Mouse (Mus musculus) forebrain, postnatal 0 days (tissue): ENCODE data around the gene Asb18. TPM values are rescaled to one million over a fixed set of nuclear protein-coding genes. Genes with fewer than 3 reads are reported as not detected.

Experiments
- ATAC-seq: fragments of 200-750 bp; cut with Nextera tagmentation; 2 replicates; pipeline ENCODE4 v1.8.0; 2017; ENCODE audit warnings: mild to moderate bottlenecking, moderate library complexity
- DNase-seq: peaks from one replicate; pipeline ENCODE4 v3.0.0-alpha.2; 2015
- H3K27ac ChIP-seq: fragments of 300-500 bp; sonication (generic); 2 replicates; pipeline ENCODE4 v1.5.1; 2014; ENCODE audit warnings: low read depth, mild to moderate bottlenecking, antibody characterized with exemption, low read length, moderate library complexity, mixed read lengths
- H3K27me3 ChIP-seq: fragments of 300-500 bp; sonication (generic); 2 replicates; pipeline ENCODE4 v1.6.1; 2014; ENCODE audit warnings: mild to moderate bottlenecking, low read length, mixed read lengths; ENCODE audit not compliant: insufficient read depth
- H3K36me3 ChIP-seq: fragments of 300-500 bp; sonication (generic); 2 replicates; pipeline ENCODE4 v1.6.1; 2014; ENCODE audit warnings: mild to moderate bottlenecking, moderate library complexity; ENCODE audit not compliant: insufficient read depth
- H3K4me1 ChIP-seq: fragments of 300-500 bp; sonication (generic); 2 replicates; pipeline ENCODE4 v1.6.1; 2014; ENCODE audit warnings: antibody characterized with exemption; ENCODE audit not compliant: insufficient read depth
- H3K4me2 ChIP-seq: fragments of 300-500 bp; sonication (generic); 2 replicates; pipeline ENCODE4 v1.6.1; 2014; ENCODE audit warnings: low read depth, mild to moderate bottlenecking, moderate library complexity
- H3K4me3 ChIP-seq: fragments of 300-500 bp; sonication (generic); 2 replicates; pipeline ENCODE4 v1.5.1; 2014; ENCODE audit warnings: low read depth, low read length, mixed read lengths
- H3K9ac ChIP-seq: fragments of 300-500 bp; sonication (generic); 2 replicates; pipeline ENCODE4 v1.6.1; 2014; ENCODE audit warnings: mild to moderate bottlenecking
- H3K9me3 ChIP-seq: fragments of 300-500 bp; sonication (generic); 2 replicates; pipeline ENCODE4 v1.6.1; 2016; ENCODE audit warnings: low read length
- CTCF ChIP-seq: sonication (generic); IDR thresholded peaks from 2 replicates; pipeline ENCODE4 v1.5.1; 2016; ENCODE audit warnings: antibody characterized with exemption, control low read depth, low read depth
- WGBS: fragments of 180-500 bp; shearing (Covaris S2); extraction: QIAGEN DNeasy Blood & Tissue Kit; methylation state at CpG from one replicate; pipeline ENCODE4 v1.1.7; 2014; 5-methylcytosine and 5-hydroxymethylcytosine counted together
- polyA plus RNA-seq: library from polyadenylated mRNA; unstranded; fragments of >200 nt; fragmentation: Nextera tagmentation; extraction: Ambion mirVana; gene quantifications from 2 replicates; pipeline ENCODE4 v1.2.1, GENCODE M21; 2015
- total RNA-seq: library from RNA; depleted of rRNA; stranded (reverse); fragments of >200 nt; gene quantifications from 2 replicates; pipeline ENCODE4 v1.2.3, GENCODE M21; 2014

The Asb18 gene
- total and polyA plus RNA-seq, 2 experiments from 2014 or later = 0.33 to 1.4 TPM

GRCm38 (mm10) chr1:89929181-89929580 lies 85.3 kb downstream of the Asb18 start:
- DNase-seq (no peak), ATAC-seq (no peak)
- under 1% methylated on average over 6 of the region's 6 CpGs for WGBS
- 0 out of 2 replicates have a peak overlapping the region, but pooled peaks have one; percentile 0 for H3K4me3 ChIP-seq
- TF ChIP-seq CTCF = no peak
- H3K4me2 ChIP-seq = no peak overlapping the region
- no peaks in the 10 kb centered on the region for H3K4me1 ChIP-seq
- H3K27ac ChIP-seq = no peak overlapping the region
- H3K27me3 ChIP-seq = peaks cover 87% of the 10 kb centered on the region
- H3K36me3 ChIP-seq = no peaks in the 10 kb centered on the region
- no peak overlapping the region for H3K9ac ChIP-seq
- no peaks in the 10 kb centered on the region for H3K9me3 ChIP-seq

- Histone ChIP-seq H3K36me3 (no peaks in the 10 kb centered on the region), H3K4me2 (no peak overlapping the region), H3K27me3 (peaks cover 87% of the 10 kb centered on the region), H3K9ac (no peak overlapping the region), H3K4me1 (no peaks in the 10 kb centered on the region), H3K9me3 (no peaks in the 10 kb centered on the region), H3K27ac (no peak overlapping the region), H3K4me3 (no peak overlapping the region)
- no peak for DNase-seq
- no peak for ATAC-seq
- TF ChIP-seq CTCF = no peak
- 5% methylated on average over 25 of the region's 25 CpGs for WGBS
Observed at GRCm38 (mm10) chr1:89928676-89929075, 85.8 kb downstream of the Asb18 start.

- no peaks in the 10 kb centered on the region for H3K4me1 ChIP-seq
- DNase-seq (no peak), ATAC-seq (no peak)
- H3K9me3 ChIP-seq = no peaks in the 10 kb centered on the region
- no peak overlapping the region for H3K4me2 ChIP-seq
- no peaks in the 10 kb centered on the region for H3K36me3 ChIP-seq
- H3K9ac ChIP-seq = no peak overlapping the region
- H3K27me3 ChIP-seq = peaks cover 94% of the 10 kb centered on the region
- no peak overlapping the region for H3K4me3 ChIP-seq
- no peak for TF ChIP-seq CTCF
- 1% methylated on average over 36 of the region's 36 CpGs for WGBS
- H3K27ac ChIP-seq = no peak overlapping the region
Observed at GRCm38 (mm10) chr1:89927061-89927661, 87.3 kb downstream of the Asb18 start.

DNA sequence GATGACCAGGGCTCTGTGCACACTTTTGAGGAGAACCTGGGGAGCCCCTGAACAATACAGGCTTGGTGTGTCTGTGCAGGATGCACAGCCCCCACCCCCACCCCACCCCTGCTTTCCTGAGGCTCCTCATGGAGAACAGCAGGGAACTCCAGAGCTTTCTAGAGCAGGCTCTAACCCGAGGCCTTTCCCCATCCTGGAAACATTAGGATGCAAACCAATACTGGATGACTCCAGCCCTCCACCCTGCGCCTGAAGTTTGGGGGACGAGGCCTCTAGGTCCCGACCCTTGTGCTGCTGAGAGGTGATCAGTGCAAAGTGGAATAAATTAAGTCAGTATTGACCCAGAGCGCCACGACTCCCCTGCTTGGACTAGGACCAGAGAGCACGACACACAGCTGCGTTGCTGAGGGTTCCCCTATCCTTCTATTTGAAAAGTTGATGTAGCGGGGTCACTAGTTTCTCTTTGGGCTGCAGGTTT lies 87.8 kb downstream of the Asb18 start:
- ATAC-seq = no peak
- no peak overlapping the region for H3K4me2 ChIP-seq
- peaks cover 95% of the 10 kb centered on the region for H3K27me3 ChIP-seq

DNA sequence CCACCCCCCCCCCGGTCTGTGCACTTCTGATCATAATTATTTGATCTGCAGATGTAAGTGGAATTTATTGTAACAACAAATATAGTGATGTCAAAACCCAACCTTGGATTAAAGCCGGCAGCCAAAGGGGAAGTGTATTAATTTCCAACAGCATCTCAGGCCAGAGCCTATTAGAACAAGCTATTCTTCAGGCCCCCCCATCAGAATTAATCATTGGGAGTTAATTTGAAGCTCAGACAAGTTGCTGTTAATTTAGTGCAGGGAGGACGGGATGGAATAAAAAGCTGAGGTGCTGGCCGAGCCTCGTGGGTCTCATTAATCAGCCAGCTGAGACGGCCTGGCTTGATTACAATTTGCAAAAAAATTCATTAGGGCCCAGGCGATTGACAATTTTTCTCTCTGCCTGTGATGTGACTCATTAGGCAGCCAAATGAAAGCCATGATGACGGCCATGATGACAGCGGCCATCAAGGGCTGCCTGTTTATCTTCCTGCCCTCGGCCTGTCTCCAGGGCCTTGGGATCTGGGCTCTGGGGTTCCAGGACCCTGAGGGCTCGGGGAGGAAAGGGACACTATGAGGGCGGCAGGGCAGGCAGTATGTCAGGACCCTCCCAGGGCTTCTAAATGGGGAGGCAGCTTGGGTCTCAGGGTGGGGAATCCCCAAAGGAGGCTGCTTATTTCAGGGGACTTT lies 88.8 kb downstream of the Asb18 start:
- H3K27ac ChIP-seq = no peak overlapping the region
- H3K36me3 ChIP-seq = no peaks in the 10 kb centered on the region
- DNase-seq = no peak
- H3K9me3 ChIP-seq = no peaks in the 10 kb centered on the region
- no peak for TF ChIP-seq CTCF
- H3K27me3 ChIP-seq = peaks cover 95% of the 10 kb centered on the region
- no peak overlapping the region for H3K9ac ChIP-seq
- no peak overlapping the region for H3K4me2 ChIP-seq
- no peak for ATAC-seq
- no peaks in the 10 kb centered on the region for H3K4me1 ChIP-seq
- no peak overlapping the region for H3K4me3 ChIP-seq
- 12% methylated on average over 12 of the region's 12 CpGs for WGBS

More for the DNA sequence above, 87.8 kb downstream of the Asb18 start:
- Histone ChIP-seq H3K36me3 (no peaks in the 10 kb centered on the region), H3K4me3 (no peak overlapping the region), H3K9me3 (no peaks in the 10 kb centered on the region), H3K4me1 (no peaks in the 10 kb centered on the region), H3K27ac (no peak overlapping the region), H3K9ac (no peak overlapping the region)
- no peak for TF ChIP-seq CTCF
- no peak for DNase-seq
- WGBS = 3% methylated on average over 9 of the region's 9 CpGs

DNA sequence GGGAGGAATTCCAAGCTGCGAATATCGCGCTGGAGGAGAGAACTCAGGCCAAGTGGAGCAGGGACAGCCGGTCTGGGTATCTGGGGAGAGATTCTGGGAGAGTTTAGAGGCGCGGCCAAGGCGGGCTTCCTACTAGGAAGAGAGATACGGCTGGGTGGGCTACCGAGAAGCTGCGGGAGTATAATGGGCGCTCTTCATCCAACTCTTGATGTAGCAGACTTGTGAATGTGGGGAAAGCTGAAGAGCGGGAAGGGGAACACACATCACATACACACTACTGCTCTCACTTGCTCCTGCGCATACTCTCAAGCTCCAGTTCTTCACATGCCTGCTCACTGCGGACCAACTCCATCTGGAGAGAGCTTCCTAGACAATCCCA lies 90.8 kb downstream of the Asb18 start:
- H3K9ac ChIP-seq = no peak overlapping the region
- DNase-seq (no peak), ATAC-seq (no peak)
- no peak overlapping the region for H3K27ac ChIP-seq
- H3K4me2 ChIP-seq = no peak overlapping the region
- WGBS = 8% methylated on average over 14 of the region's 14 CpGs
- no peak for TF ChIP-seq CTCF
- H3K4me1 ChIP-seq = no peaks in the 10 kb centered on the region
- H3K36me3 ChIP-seq = no peaks in the 10 kb centered on the region
- H3K4me3 ChIP-seq = no peak overlapping the region
- peaks cover 94% of the 10 kb centered on the region for H3K27me3 ChIP-seq
- H3K9me3 ChIP-seq = no peaks in the 10 kb centered on the region

GRCm38 (mm10) chr1:89922883-89923641 lies 91.4 kb downstream of the Asb18 start:
- 1% methylated on average over 41 of the region's 41 CpGs for WGBS
- H3K27ac ChIP-seq = no peak overlapping the region
- no peaks in the 10 kb centered on the region for H3K9me3 ChIP-seq
- no peak overlapping the region for H3K4me2 ChIP-seq
- H3K27me3 ChIP-seq = peaks cover 94% of the 10 kb centered on the region
- TF ChIP-seq CTCF = no peak
- DNase-seq (no peak), ATAC-seq (no peak)
- no peaks in the 10 kb centered on the region for H3K4me1 ChIP-seq
- no peak overlapping the region for H3K9ac ChIP-seq
- no peaks in the 10 kb centered on the region for H3K36me3 ChIP-seq
- no peak overlapping the region for H3K4me3 ChIP-seq
